Mouse (Mus musculus) brain, embryonic 18.5 days (tissue): ENCODE measurements around the gene Olfr353.

Source experiments
- DNase-seq: peaks from one replicate; pipeline ENCODE4 v3.0.0-alpha.2; 2012; ENCODE audit warnings: low read depth, low spot score

Gene Olfr353

DNA sequence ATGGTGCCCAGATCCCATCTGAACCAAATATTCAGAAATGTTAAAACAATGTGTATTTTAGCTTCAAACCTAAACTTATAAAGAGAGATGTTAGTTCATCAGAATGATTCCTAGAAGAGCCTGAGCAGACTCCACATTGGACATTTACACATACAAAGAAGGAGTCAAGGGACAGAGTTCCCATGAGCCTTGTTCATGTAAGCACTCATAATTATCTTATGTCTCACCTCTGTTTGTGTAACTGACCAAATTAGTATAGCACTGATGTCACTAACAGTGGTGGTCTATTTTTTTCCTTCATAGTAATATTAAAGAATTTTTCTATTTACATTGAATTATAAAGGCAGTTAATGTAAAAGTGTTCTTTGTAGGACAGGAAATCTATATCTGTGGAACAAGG lies at the start of gene Olfr353:
Olfr353 (minus strand) TSS at position 101 of the 400 bp plus-strand sequence.
- DNase-seq, result no peak

DNA sequence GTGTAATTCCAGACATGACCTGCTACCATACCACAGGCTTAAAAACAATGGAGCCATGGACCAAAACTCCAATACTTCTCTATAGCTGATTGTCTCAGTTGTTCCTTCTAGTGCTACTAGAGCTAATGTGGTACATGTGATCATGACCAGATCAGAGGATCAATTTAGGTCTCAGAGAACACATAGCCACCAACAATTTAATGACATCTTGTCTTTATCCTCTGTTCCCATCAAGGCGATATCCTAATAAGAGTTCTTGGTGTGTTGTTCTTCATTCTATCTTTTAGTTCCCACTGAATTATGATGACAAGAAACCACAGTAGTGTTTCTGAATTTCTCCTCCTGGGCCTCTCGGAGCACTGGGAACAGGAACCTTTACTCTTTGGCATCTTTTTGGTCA lies 44.1 kb upstream of the Olfr353 start, which contains the start of gene Olfr356:
Olfr356 (plus strand) TSS at position 301 of the 400 bp plus-strand sequence.
- no peak for DNase-seq

DNA sequence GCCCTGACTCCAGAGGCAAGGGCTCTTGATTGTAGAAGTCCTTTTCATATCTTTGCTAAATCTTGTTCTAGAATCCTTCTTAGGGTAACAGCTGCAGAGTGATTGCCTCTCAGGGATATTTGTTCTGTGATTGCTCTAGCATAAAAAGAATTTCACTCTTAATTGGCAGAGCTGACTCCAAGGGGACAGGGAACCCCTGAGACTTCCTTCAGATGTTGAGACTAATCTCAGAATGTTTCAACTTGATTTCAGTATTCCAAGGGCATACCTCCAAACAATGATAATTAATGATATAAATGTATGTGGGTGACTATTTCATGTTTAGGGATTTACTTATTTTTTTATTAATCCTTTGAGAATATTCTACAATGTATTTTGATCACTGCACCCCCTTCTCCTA lies 36.1 kb upstream of the Olfr353 start, which contains the start of gene Olfr355:
Olfr355 (minus strand) TSS at position 101 of the 400 bp plus-strand sequence.
- DNase-seq, result no peak

DNA sequence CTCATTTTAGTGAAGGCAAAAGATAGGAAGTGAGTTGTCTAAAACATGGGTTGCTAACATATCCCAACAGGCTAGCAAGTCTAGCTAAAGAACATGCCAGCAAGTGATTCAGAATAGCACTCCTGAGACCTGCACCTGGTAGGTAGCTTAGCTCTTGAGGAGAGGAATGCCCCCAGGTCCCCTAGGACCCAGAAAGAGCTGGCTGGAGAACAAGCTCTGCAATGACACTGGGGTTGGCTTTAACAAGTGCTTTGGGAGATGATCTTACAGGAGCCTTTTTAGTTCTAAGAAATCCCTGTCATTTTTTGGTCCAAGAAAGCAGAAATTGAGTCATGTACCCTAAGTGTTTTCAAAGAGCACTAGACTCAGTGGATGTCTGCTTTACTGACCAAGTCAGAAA lies 12.6 kb upstream of the Olfr353 start, which contains the start of gene Olfr354:
Olfr354 (plus strand) TSS at position 301 of the 400 bp plus-strand sequence.
- no peak for DNase-seq

DNA sequence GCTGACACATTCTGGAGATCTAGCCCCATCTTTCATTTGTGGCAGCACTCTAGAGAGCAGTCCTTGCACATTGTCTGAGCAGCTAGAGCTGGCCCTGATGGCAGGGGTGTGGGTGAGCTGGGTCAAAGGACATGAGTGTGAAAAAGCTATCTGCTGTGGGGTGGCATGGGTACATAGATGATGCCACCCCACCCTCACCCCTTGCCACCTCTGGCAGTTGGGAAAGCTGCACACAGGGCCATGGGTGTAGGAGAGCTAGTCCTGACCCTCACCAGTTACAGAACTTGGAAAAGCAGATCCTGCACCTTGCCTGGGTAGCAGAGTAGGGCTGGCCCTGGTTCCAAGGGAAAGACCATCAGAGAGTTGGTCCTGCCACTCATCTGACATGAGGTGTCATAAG lies 4.4 kb upstream of the Olfr353 start:
- no peak for DNase-seq

DNA sequence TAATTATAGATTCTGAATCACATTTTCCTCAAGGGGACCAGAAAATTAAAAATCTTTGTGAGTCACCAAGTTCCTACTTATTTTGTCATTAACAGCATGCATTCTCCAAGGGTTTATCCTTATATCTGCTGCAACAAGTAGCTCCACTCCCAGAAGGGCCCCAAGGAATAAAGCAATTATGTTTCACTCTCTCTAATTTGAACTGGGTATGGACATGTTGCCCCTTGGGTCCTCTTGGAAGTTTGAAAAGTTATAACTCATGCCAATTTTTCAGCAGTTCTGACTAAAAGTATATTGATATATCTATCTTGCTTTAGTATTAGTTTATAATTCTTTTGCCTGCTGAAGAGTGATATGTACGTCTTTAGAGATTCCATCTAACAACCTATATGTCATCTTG lies 24.6 kb downstream of the Olfr353 start, which contains the start of gene Olfr352:
Olfr352 (plus strand) TSS at position 301 of the 400 bp plus-strand sequence.
- DNase-seq, result no peak

DNA sequence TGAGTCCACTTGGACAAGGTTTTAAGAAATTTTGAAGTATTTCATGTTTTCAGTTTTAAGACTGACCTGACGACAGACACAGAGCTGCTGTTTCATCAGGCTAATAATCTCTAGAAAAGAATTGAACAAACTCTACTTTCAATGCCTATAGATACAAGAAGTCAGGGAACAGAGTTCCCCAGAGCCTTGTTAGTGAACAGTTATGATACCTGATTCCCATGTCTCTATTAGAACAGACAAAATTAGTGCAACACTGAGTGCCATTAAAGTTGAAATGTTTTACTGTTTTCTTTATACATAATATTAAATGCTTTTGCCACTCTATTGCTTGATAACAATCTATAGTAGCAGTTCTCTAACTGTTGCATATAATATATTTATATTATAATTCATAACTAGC lies 30.2 kb downstream of the Olfr353 start, which contains the start of gene Olfr351:
Olfr351 (minus strand) TSS at position 101 of the 400 bp plus-strand sequence.
- DNase-seq, result no peak

DNA sequence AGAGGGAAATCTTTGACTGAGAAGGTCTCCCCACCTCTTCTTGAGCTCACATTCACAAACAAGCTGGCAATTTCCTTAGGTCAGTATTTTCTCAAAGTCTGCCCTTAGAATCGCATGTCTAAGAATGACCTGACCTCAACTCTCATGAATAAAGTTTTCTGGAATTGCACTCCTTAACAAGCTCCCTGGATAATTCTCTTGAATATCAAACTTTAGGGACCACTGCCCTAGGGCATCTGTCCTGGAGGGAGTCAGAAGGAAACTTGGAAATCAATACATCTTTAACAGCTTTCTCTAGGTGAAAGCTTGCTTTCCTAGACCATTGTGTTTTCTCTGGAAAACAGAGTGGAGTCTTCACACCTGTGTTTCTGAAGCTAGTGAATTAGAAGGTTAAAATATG lies 46.7 kb downstream of the Olfr353 start, which contains the start of gene Olfr350:
Olfr350 (plus strand) TSS at position 301 of the 400 bp plus-strand sequence.
- no peak for DNase-seq
